Mouse (Mus musculus): ENCODE measurements at regions not wholly inside any gene's neighbourhood (a gene's known extent, or its start where the extent isn't known, plus 50 kb on each side); places are given as distances from the start of the nearest gene placed in this dataset.

DNA sequence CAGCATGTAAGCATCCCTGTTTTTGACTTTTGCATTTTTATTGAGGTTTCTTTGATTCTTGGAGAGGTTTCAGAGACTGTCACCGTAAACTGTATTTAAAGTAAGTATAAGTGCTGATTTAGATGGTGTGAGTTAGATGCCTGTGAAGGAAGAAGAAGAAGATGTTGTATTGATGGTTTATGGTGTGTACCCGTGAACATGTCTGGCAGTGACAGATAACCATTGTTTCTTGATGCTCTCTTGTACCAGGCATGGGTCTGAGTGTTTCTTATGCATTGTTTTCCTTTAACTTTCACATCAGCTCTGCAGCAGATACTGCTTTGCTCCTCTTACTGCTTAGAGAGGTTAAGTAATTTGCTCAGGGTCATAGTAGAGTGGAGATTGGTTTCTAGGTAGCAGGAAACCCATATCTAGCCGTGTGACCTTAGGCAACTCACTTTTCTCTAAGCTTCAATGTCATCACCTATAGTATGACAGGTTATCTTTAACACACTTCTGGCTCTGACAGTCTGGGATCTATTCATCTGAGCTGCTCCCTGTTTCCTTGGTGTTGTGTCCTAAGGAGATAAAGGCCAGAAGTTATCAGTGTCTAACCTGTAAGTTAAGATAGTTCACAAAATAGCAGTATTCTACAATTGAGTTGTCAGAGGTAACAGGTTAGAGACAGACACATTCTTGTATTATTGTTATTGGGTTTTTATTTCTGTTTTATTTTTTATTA, 95.5 kb upstream of the Tex13c2 start:
- no peak for TF ChIP-seq CTCF (conservative IDR thresholded peaks at IDR 0.05; ENCODE audit: low read length)
- TF ChIP-seq POU5F1 (IDR thresholded peaks at IDR 0.05; ENCODE audit: borderline replicate concordance, low read length): no peak
